Mouse (Mus musculus) olfactory bulb, adult 2 months (tissue): ENCODE results near the gene Tmem109.

Experiments used
- CTCF ChIP-seq: fragments of 200-500 bp; IDR thresholded peaks from 2 replicates; pipeline ENCODE4 v1.5.1; 2012; ENCODE audit warnings: low read depth, mild to moderate bottlenecking, low read length, moderate library complexity; ENCODE audit not compliant: insufficient read depth
- POLR2A ChIP-seq: fragments of 200-500 bp; IDR thresholded peaks from 2 replicates; pipeline ENCODE4 v1.6.1; 2012; ENCODE audit warnings: mild to moderate bottlenecking, low read depth, low read length, moderate library complexity; ENCODE audit not compliant: insufficient read depth

DNA sequence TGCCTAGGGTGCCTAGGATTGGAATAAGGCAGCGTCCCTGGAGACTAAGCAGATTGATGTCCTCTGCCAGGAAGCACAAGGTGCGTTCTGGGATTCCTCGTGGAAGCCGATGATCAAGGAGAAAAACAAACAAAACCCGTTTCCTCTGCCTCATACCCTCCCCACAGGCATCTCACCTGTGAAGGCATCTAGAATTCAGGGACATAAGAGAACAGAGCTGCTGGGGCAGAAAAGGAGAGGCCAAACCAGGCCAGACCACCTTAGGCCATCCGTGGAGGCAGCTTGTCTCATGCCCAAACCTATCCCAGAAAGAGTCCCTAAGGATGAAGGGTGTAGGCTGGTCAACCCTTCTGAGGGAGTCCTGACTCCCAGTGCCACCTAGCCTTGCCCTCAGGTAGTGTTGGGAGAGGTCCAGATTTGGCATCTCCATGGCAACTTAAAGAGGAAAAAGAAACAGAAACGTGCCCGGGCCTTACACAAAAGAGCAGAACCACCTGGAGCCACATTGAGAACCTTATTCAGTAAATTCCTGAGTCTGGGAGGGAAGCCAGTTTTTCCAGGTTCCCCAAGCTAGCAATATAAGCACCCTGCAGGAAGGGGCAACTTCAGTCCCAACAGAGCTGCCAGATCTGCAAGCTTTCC is 11.8 kb downstream of the Tmem109 start, which contains the start of gene Tmem132a:
- TF ChIP-seq CTCF (no peak), POLR2A (no peak; the same call in 1 of the 2 replicates)
